Mouse (Mus musculus) neural tube, embryonic 12.5 days (tissue): ENCODE data around the gene Npas1. TPM values are rescaled to one million over a fixed set of nuclear protein-coding genes. Genes with fewer than 3 reads are reported as not detected.

ENCODE experiments used
- ATAC-seq: fragments of 200-750 bp; cut with Nextera tagmentation; 2 replicates; pipeline ENCODE4 v1.8.0; 2017; ENCODE audit warnings: low read depth, mild to moderate bottlenecking, moderate TSS enrichment, moderate library complexity; ENCODE audit not compliant: low FRiP score
- H3K27ac ChIP-seq: fragments of 300-500 bp; sonication (generic); 2 replicates; pipeline ENCODE4 v1.5.1; 2016
- H3K27me3 ChIP-seq: fragments of 300-500 bp; sonication (generic); replicated peaks from 2 replicates; pipeline ENCODE4 v1.6.1; 2016; ENCODE audit warnings: mild to moderate bottlenecking
- H3K36me3 ChIP-seq: fragments of 300-500 bp; sonication (generic); 2 replicates; pipeline ENCODE4 v1.6.1; 2016; ENCODE audit warnings: mild to moderate bottlenecking
- H3K4me1 ChIP-seq: fragments of 300-500 bp; sonication (generic); 2 replicates; pipeline ENCODE4 v1.6.1; 2016
- H3K4me2 ChIP-seq: fragments of 300-500 bp; sonication (generic); replicated peaks from 2 replicates; pipeline ENCODE4 v1.6.1; 2016; ENCODE audit warnings: mild to moderate bottlenecking
- H3K4me3 ChIP-seq: fragments of 300-500 bp; sonication (generic); 2 replicates; pipeline ENCODE4 v1.5.1; 2016
- H3K9ac ChIP-seq: fragments of 300-500 bp; sonication (generic); 2 replicates; pipeline ENCODE4 v1.6.1; 2016; ENCODE audit warnings: mild to moderate bottlenecking
- H3K9me3 ChIP-seq: fragments of 300-500 bp; sonication (generic); 2 replicates; pipeline ENCODE4 v1.6.1; 2016; ENCODE audit warnings: mild to moderate bottlenecking
- WGBS: fragments of 180-500 bp; shearing (Covaris S2); methylation state at CpG from one replicate; pipeline ENCODE4 v1.1.7; 2016; 5-methylcytosine and 5-hydroxymethylcytosine counted together
- polyA plus RNA-seq: library from polyadenylated mRNA; unstranded; fragments of >200 nt; fragmentation: Nextera tagmentation; extraction: Ambion mirVana; gene quantifications from 2 replicates; pipeline ENCODE4 v1.2.1, GENCODE M21; 2016

Gene Npas1
- polyA plus RNA-seq, 1 experiment from 2014 or later = 1.0 TPM

DNA sequence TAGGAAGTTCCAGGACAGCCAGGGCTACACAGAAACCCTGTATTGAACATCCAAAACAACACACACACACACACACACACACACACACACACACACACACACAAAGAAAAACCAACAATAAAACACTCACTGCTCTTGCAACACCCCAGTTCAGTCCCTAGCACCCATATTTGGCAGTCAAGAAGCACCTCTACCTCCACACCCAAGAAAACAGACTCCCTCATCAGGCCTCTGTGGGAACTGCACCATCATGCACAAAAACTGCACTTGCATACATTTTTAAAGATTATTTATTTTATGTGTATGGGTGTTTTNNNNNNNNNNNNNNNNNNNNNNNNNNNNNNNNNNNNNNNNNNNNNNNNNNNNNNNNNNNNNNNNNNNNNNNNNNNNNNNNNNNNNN is 36.3 kb downstream of the Npas1 start:
- Histone ChIP-seq H3K36me3 (peaks cover 9% of the 10 kb centered on the region), H3K27me3 (no peaks in the 10 kb centered on the region), H3K9me3 (no peaks in the 10 kb centered on the region), H3K4me2 (no peak overlapping the region), H3K4me3 (no peak overlapping the region), H3K9ac (no peak overlapping the region), H3K27ac (no peak overlapping the region), H3K4me1 (no peaks in the 10 kb centered on the region)
- no peak for ATAC-seq

DNA sequence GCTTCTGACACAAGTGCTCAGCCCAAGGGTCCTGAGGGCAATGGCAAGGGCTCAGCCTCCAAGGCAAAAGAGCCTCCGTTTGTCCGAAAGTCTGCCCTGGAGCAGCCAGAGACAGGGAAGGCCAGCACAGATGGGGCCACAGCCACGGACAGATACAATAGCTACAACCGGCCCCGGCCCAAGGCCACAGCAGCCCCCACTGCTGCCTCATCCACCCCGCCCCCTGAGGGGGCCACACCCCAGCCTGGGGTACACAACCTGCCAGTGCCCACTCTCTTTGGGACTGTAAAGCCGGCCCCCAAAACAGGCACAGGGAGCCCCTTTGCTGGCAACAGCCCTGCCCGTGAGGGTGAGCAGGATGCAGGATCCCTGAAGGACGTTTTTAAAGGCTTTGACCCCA is 42.4 kb downstream of the Npas1 start:
- Histone ChIP-seq H3K36me3 (peaks cover 70% of the 10 kb centered on the region), H3K4me2 (no peak overlapping the region), H3K27me3 (no peaks in the 10 kb centered on the region), H3K4me3 (no peak overlapping the region), H3K4me1 (no peaks in the 10 kb centered on the region), H3K9me3 (no peaks in the 10 kb centered on the region), H3K27ac (no peak overlapping the region), H3K9ac (no peak overlapping the region)
- WGBS = 94% methylated on average over 9 of the region's 9 CpGs
- ATAC-seq = no peak

DNA sequence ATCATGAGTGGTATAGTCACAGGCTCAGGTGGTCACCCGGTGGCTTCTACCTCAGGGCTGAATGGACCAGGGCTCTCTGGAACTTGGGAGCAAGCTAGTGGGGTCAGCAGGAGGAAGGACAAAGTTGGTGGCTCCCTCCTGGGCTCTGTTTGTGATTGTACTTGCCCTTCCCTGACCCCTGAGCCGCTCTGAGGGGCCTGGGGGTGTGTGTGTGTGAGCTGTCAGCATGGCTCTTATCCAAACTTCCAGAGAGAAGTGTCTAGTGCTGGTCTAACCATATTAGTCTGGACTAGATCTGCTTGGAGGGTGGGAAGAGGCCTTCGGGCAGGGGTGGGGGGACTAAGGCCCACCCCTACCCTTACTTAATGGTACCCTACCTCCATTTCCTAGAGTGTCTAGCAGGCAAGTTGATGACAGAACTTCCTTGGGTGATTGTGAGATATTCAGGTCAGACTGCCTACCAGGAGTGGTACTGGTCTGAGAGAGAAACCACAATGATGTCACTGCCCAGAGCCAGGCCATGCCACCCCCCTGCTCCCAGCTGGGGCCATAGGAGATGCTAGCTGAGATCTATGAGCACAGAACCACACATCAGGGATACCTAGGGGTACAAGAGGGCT is 44.1 kb downstream of the Npas1 start:
- no peaks in the 10 kb centered on the region for H3K27me3 ChIP-seq
- H3K4me1 ChIP-seq = no peaks in the 10 kb centered on the region
- no peaks in the 10 kb centered on the region for H3K9me3 ChIP-seq
- H3K9ac ChIP-seq = no peak overlapping the region
- 89% methylated on average over 3 of the region's 3 CpGs for WGBS
- peaks cover 86% of the 10 kb centered on the region for H3K36me3 ChIP-seq
- H3K27ac ChIP-seq = no peak overlapping the region
- no peak overlapping the region for H3K4me3 ChIP-seq
- H3K4me2 ChIP-seq = no peak overlapping the region
- ATAC-seq = no peak

DNA sequence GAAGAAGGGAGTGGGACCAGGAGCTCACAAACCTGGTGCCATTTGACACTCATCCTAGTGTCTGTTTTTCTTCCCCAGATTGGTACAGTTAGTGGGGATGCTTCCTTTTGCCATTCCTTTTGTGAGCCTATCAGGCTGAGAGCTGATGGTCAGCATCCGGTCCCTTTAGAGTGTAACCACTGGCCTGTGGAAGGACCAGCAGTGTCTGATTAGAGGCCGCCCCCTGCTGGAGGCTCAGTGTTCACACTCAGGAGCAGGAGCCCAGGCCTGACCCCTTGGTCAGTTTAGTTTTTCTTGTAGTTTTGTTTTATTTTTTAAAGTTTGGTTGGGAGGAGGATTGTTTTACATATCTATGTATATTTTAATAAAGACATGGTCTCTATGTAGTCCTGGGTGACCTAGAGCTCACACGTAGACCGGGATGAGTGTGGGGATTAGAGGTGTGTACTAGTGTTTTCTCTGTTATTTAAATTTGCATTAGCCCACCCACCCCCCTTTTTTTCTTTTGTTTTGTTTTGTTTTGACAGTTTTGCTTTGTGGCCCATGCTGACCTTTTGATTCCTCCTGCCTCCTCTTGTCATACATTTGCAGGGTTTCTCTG is 51.3 kb downstream of the Npas1 start:
- Histone ChIP-seq H3K9me3 (no peaks in the 10 kb centered on the region), H3K4me1 (no peaks in the 10 kb centered on the region), H3K27me3 (no peaks in the 10 kb centered on the region), H3K27ac (no peak overlapping the region), H3K4me2 (no peak overlapping the region), H3K9ac (no peak overlapping the region), H3K4me3 (no peak overlapping the region), H3K36me3 (peaks cover 98% of the 10 kb centered on the region)
- ATAC-seq = peak; percentile 72; the same call in 1 of the 2 replicates
- WGBS = 61% methylated on average over 4 of the region's 4 CpGs

DNA sequence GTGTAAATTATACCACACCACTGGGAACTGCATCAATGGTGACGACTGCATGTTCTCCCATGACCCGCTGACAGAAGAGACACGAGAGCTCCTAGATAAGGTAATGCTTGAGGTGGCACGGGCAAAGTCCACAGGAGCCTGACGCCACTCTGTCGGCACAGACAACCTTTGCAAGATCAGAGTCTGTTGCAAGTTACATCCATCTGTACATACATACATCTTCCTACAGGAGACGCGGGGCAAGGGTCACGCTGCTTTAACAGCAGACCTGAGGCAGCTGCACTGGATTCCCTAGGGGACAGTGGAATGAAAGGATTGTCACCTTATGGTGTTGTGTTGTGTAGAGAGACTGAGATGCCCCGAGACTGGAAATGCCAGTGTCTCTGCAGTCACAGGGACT is 51.8 kb downstream of the Npas1 start:
- H3K27me3 ChIP-seq = no peaks in the 10 kb centered on the region
- no peaks in the 10 kb centered on the region for H3K9me3 ChIP-seq
- H3K36me3 ChIP-seq = peaks cover 98% of the 10 kb centered on the region
- no peak overlapping the region for H3K9ac ChIP-seq
- no peak overlapping the region for H3K27ac ChIP-seq
- ATAC-seq = 0 out of 2 replicates have a peak, but pooled peaks have one; percentile 44
- 88% methylated on average over 10 of the region's 10 CpGs for WGBS
- H3K4me2 ChIP-seq = no peak overlapping the region
- H3K4me3 ChIP-seq = no peak overlapping the region
- H3K4me1 ChIP-seq = no peaks in the 10 kb centered on the region

DNA sequence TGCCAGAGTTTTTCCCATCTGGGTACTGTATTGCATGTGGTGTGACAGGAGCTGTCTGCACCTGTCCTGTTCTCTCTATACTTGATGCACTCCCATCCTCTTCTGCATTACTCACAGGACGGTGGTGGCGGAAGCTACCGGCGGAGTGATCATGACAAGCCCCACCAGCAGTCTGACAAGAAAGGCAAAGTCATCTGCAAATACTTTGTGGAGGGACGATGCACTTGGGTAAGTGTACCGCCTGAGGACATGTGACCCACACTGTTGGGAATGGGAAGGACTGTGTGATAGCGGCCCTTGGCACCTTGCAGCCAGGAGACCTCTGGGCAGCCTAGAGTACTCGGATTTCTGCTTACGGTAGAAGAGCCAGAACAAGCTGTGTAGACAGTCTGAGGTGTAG is 53.8 kb downstream of the Npas1 start:
- Histone ChIP-seq H3K4me1 (no peaks in the 10 kb centered on the region), H3K4me3 (no peak overlapping the region), H3K27me3 (no peaks in the 10 kb centered on the region), H3K9ac (no peak overlapping the region), H3K36me3 (peaks cover 98% of the 10 kb centered on the region), H3K4me2 (no peak overlapping the region), H3K9me3 (no peaks in the 10 kb centered on the region), H3K27ac (no peak overlapping the region)
- WGBS = 92% methylated on average over 9 of the region's 9 CpGs
- ATAC-seq = no peak

DNA sequence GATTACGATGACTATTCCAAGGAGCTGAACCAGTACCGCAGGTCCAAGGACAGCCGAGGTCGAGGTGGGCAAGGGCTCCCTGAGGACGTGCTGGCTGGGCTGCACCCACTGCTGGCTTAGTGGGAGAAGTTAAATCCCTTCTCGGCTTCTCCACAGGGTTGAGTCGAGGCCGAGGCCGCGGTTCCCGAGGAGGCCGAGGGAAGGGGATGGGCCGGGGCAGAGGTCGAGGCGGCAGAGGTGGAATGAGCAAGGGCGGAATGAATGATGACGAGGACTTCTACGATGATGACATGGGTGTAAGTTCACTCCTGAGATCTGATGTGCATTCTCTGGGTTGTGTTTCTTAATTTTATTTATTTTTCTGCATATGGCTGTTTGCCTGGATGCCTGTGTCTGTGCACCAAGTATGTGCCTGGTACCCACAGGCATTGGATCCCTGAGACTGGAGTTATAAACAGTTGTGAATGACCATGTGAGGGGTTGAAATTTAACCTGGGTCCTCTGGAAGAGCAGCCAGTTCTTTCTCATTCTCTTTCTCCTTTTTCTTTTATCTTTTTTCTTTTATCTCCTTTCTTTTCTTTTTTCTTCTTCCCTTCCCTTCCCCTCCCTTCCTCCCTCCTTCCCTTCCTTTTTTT is 55.2 kb downstream of the Npas1 start:
- no peaks in the 10 kb centered on the region for H3K4me1 ChIP-seq
- H3K27me3 ChIP-seq = no peaks in the 10 kb centered on the region
- H3K27ac ChIP-seq = no peak overlapping the region
- H3K36me3 ChIP-seq = peaks cover 98% of the 10 kb centered on the region
- 91% methylated on average over 18 of the region's 18 CpGs for WGBS
- H3K9me3 ChIP-seq = no peaks in the 10 kb centered on the region
- ATAC-seq = no peak
- no peak overlapping the region for H3K9ac ChIP-seq
- H3K4me2 ChIP-seq = no peak overlapping the region
- no peak overlapping the region for H3K4me3 ChIP-seq

GRCm38 (mm10) chr7:16420493-16421118 is 56.9 kb downstream of the Npas1 start:
- Histone ChIP-seq H3K4me1 (no peaks in the 10 kb centered on the region), H3K9me3 (no peaks in the 10 kb centered on the region), H3K27ac (no peak overlapping the region), H3K36me3 (peaks cover 93% of the 10 kb centered on the region), H3K27me3 (no peaks in the 10 kb centered on the region), H3K4me3 (no peak overlapping the region), H3K9ac (no peak overlapping the region), H3K4me2 (no peak overlapping the region)
- WGBS = 96% methylated on average over 8 of the region's 8 CpGs
- ATAC-seq = no peak

- Histone ChIP-seq H3K9ac (no peak overlapping the region), H3K4me1 (no peaks in the 10 kb centered on the region), H3K27me3 (no peaks in the 10 kb centered on the region), H3K27ac (no peak overlapping the region), H3K4me3 (no peak overlapping the region), H3K9me3 (no peaks in the 10 kb centered on the region), H3K4me2 (no peak overlapping the region), H3K36me3 (peaks cover 74% of the 10 kb centered on the region)
- WGBS = 87% methylated on average over 5 of the region's 5 CpGs
- ATAC-seq = no peak
Measured at GRCm38 (mm10) chr7:16418713-16419112, 58.8 kb downstream of the Npas1 start.

GRCm38 (mm10) chr7:16417141-16417771 is 60.3 kb downstream of the Npas1 start:
- ATAC-seq = no peak
- Histone ChIP-seq H3K27ac (no peak overlapping the region), H3K9me3 (no peaks in the 10 kb centered on the region), H3K27me3 (no peaks in the 10 kb centered on the region), H3K4me3 (no peak overlapping the region), H3K4me1 (peaks cover 10% of the 10 kb centered on the region; the same call in 1 of the 2 replicates), H3K9ac (no peak overlapping the region), H3K36me3 (peaks cover 61% of the 10 kb centered on the region), H3K4me2 (no peak overlapping the region)
- WGBS = 94% methylated on average over 10 of the region's 10 CpGs

DNA sequence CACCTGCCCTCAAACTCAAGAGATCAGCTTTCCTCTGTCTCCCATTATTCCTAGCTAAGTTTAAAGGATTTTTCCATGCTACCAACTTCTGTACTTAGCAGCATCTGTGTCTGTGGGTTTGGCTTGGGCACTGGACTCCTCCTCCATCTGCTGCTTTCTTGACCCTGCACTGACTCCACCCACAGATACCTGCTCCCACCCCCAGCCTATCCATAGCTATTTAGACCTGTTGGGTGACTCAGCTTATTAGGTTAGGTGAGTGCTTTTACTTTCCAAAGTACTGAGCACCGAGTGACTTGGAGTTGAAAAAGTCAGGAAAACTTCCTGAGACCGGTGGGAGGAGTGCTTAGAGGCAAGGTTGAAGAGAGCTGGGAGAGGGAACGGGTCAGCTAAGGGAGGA is 62.1 kb downstream of the Npas1 start:
- H3K27ac ChIP-seq = no peak overlapping the region
- peaks cover 45% of the 10 kb centered on the region for H3K36me3 ChIP-seq
- no peaks in the 10 kb centered on the region for H3K9me3 ChIP-seq
- 86% methylated on average over 3 of the region's 3 CpGs for WGBS
- H3K9ac ChIP-seq = no peak overlapping the region
- ATAC-seq = no peak
- H3K4me3 ChIP-seq = no peak overlapping the region
- H3K4me2 ChIP-seq = no peak overlapping the region
- H3K4me1 ChIP-seq = peaks cover 15% of the 10 kb centered on the region; the same call in 1 of the 2 replicates
- no peaks in the 10 kb centered on the region for H3K27me3 ChIP-seq

GRCm38 (mm10) chr7:16412930-16413329 is 64.6 kb downstream of the Npas1 start:
- no peak for ATAC-seq
- Histone ChIP-seq H3K27me3 (no peaks in the 10 kb centered on the region), H3K9ac (no peak overlapping the region), H3K27ac (no peak overlapping the region), H3K4me3 (no peak overlapping the region), H3K4me1 (peaks cover 15% of the 10 kb centered on the region; the same call in 1 of the 2 replicates), H3K36me3 (peaks cover 22% of the 10 kb centered on the region), H3K9me3 (no peaks in the 10 kb centered on the region), H3K4me2 (no peak overlapping the region)
- 83% methylated on average over 2 of the region's 2 CpGs for WGBS
